Mouse (Mus musculus) limb, embryonic 11.5 days (tissue): ENCODE data around the gene Tbc1d10b. TPM values are rescaled to one million over a fixed set of nuclear protein-coding genes. Genes with fewer than 3 reads are reported as not detected.
"Not testable (repeated sequence)": the region's sequence is repeated elsewhere in the genome, so short reads cannot be mapped to it uniquely, and the experiment has no call there.

Experiments used
- ATAC-seq: fragments of 200-750 bp; cut with Nextera tagmentation; 2 replicates; pipeline ENCODE4 v1.8.0; 2017; ENCODE audit warnings: low read depth; ENCODE audit not compliant: insufficient number of reproducible peaks, low FRiP score, low TSS enrichment
- DNase-seq: peaks from one replicate; pipeline ENCODE4 v3.0.0-alpha.2; 2015; ENCODE audit warnings: low spot score
- H3K27ac ChIP-seq: fragments of 300-500 bp; sonication (generic); replicated peaks from 2 replicates; pipeline ENCODE4 v1.5.1; 2014; ENCODE audit warnings: low read depth, mild to moderate bottlenecking, low read length
- H3K27me3 ChIP-seq: fragments of 300-500 bp; sonication (generic); 2 replicates; pipeline ENCODE4 v1.6.1; 2014; ENCODE audit warnings: mild to moderate bottlenecking, low read length, mixed read lengths; ENCODE audit not compliant: control insufficient read depth, insufficient read depth
- H3K36me3 ChIP-seq: fragments of 300-500 bp; sonication (generic); 2 replicates; pipeline ENCODE4 v1.6.1; 2014; ENCODE audit warnings: mild to moderate bottlenecking, low read length, moderate library complexity, mixed read lengths; ENCODE audit not compliant: control insufficient read depth, insufficient read depth
- H3K4me1 ChIP-seq: fragments of 300-500 bp; sonication (generic); 2 replicates; pipeline ENCODE4 v1.6.1; 2014; ENCODE audit warnings: low read length, mixed read lengths; ENCODE audit not compliant: control insufficient read depth, insufficient read depth
- H3K4me2 ChIP-seq: fragments of 300-500 bp; sonication (generic); 2 replicates; pipeline ENCODE4 v1.6.1; 2014; ENCODE audit warnings: low read depth, mild to moderate bottlenecking, moderate library complexity; ENCODE audit not compliant: severe bottlenecking
- H3K4me3 ChIP-seq: fragments of 300-500 bp; sonication (generic); 2 replicates; pipeline ENCODE4 v1.5.1; 2014; ENCODE audit warnings: low read depth, low read length
- H3K9ac ChIP-seq: fragments of 300-500 bp; sonication (generic); 2 replicates; pipeline ENCODE4 v1.6.1; 2014; ENCODE audit warnings: mild to moderate bottlenecking, low read length
- H3K9me3 ChIP-seq: fragments of 300-500 bp; sonication (generic); 2 replicates; pipeline ENCODE4 v1.6.1; 2016; ENCODE audit warnings: low read length; ENCODE audit not compliant: control insufficient read depth
- WGBS: fragments of 180-500 bp; shearing (Covaris S2); extraction: QIAGEN DNeasy Blood & Tissue Kit; methylation state at CpG from one replicate; pipeline ENCODE4 v1.1.7; 2014; 5-methylcytosine and 5-hydroxymethylcytosine counted together
- polyA plus RNA-seq: library from polyadenylated mRNA; unstranded; fragments of >200 nt; fragmentation: Nextera tagmentation; extraction: Ambion mirVana; gene quantifications from 2 replicates; pipeline ENCODE4 v1.2.1, GENCODE M21; 2014

Gene Tbc1d10b
- polyA plus RNA-seq, 1 experiment from 2014 or later = 24.8 TPM

- no peaks in the 10 kb centered on the region for H3K9me3 ChIP-seq
- no peak overlapping the region for H3K27ac ChIP-seq
- peaks cover 6% of the 10 kb centered on the region; the same call in 1 of the 2 replicates for H3K36me3 ChIP-seq
- H3K9ac ChIP-seq = no peak overlapping the region
- H3K27me3 ChIP-seq = no peaks in the 10 kb centered on the region
- no peaks in the 10 kb centered on the region for H3K4me1 ChIP-seq
- ATAC-seq (no peak), DNase-seq (no peak)
- WGBS = 64% methylated on average over 9 of the region's 10 CpGs
- no peak overlapping the region for H3K4me2 ChIP-seq
- no peak overlapping the region for H3K4me3 ChIP-seq
Measured at GRCm38 (mm10) chr7:127187351-127187750, 20.9 kb downstream of the Tbc1d10b start.

- Histone ChIP-seq H3K27ac (no peak overlapping the region), H3K4me2 (no peak overlapping the region), H3K9me3 (no peaks in the 10 kb centered on the region), H3K36me3 (no peaks in the 10 kb centered on the region), H3K4me1 (no peaks in the 10 kb centered on the region), H3K4me3 (no peak overlapping the region), H3K9ac (no peak overlapping the region), H3K27me3 (no peaks in the 10 kb centered on the region)
- DNase-seq (no peak), ATAC-seq (no peak)
- WGBS = 68% methylated on average over 3 of the region's 3 CpGs
Measured at GRCm38 (mm10) chr7:127185601-127186000, 22.7 kb downstream of the Tbc1d10b start.

GRCm38 (mm10) chr7:127184720-127185119 lies 23.5 kb downstream of the Tbc1d10b start:
- DNase-seq = no peak
- Histone ChIP-seq H3K9ac (no peak overlapping the region), H3K27me3 (no peaks in the 10 kb centered on the region), H3K4me1 (no peaks in the 10 kb centered on the region), H3K4me2 (no peak overlapping the region), H3K27ac (no peak overlapping the region), H3K4me3 (no peak overlapping the region), H3K9me3 (no peaks in the 10 kb centered on the region), H3K36me3 (no peaks in the 10 kb centered on the region)
- 67% methylated on average over 1 of the region's 1 CpGs for WGBS
- ATAC-seq = no peak

GRCm38 (mm10) chr7:127183828-127184227 lies 24.4 kb downstream of the Tbc1d10b start:
- H3K4me1 ChIP-seq = no peaks in the 10 kb centered on the region
- H3K9ac ChIP-seq = no peak overlapping the region
- 73% methylated on average over 6 of the region's 6 CpGs for WGBS
- no peak overlapping the region for H3K4me3 ChIP-seq
- ATAC-seq = no peak
- no peaks in the 10 kb centered on the region for H3K9me3 ChIP-seq
- no peaks in the 10 kb centered on the region for H3K27me3 ChIP-seq
- H3K27ac ChIP-seq = no peak overlapping the region
- no peak for DNase-seq
- H3K36me3 ChIP-seq = no peaks in the 10 kb centered on the region
- no peak overlapping the region for H3K4me2 ChIP-seq

- Histone ChIP-seq H3K27ac (no peak overlapping the region), H3K27me3 (no peaks in the 10 kb centered on the region), H3K9me3 (no peaks in the 10 kb centered on the region), H3K36me3 (no peaks in the 10 kb centered on the region), H3K9ac (no peak overlapping the region), H3K4me1 (no peaks in the 10 kb centered on the region), H3K4me3 (no peak overlapping the region), H3K4me2 (no peak overlapping the region)
- DNase-seq = no peak
- WGBS = 81% methylated on average over 8 of the region's 8 CpGs
- ATAC-seq = no peak
Measured at GRCm38 (mm10) chr7:127183345-127183744, 24.9 kb downstream of the Tbc1d10b start.

GRCm38 (mm10) chr7:127181724-127182123 lies 26.5 kb downstream of the Tbc1d10b start:
- not testable (repeated sequence) for ATAC-seq, H3K4me2 ChIP-seq, H3K4me1 ChIP-seq, DNase-seq, H3K4me3 ChIP-seq, H3K27me3 ChIP-seq, H3K36me3 ChIP-seq, H3K9me3 ChIP-seq, H3K27ac ChIP-seq, H3K9ac ChIP-seq
- 33% methylated on average over 3 of the region's 3 CpGs for WGBS

GRCm38 (mm10) chr7:127180783-127181182 lies 27.5 kb downstream of the Tbc1d10b start:
- no peak for DNase-seq
- Histone ChIP-seq H3K27ac (no peak overlapping the region), H3K4me1 (no peaks in the 10 kb centered on the region), H3K27me3 (no peaks in the 10 kb centered on the region), H3K4me2 (no peak overlapping the region), H3K36me3 (no peaks in the 10 kb centered on the region), H3K4me3 (no peak overlapping the region), H3K9ac (no peak overlapping the region), H3K9me3 (no peaks in the 10 kb centered on the region)
- ATAC-seq = no peak
- 66% methylated on average over 2 of the region's 2 CpGs for WGBS

- H3K9ac ChIP-seq = no peak overlapping the region
- H3K27me3 ChIP-seq = no peaks in the 10 kb centered on the region
- no peak overlapping the region for H3K4me2 ChIP-seq
- no peaks in the 10 kb centered on the region for H3K9me3 ChIP-seq
- DNase-seq (no peak), ATAC-seq (no peak)
- WGBS = 72% methylated on average over 4 of the region's 4 CpGs
- H3K27ac ChIP-seq = no peak overlapping the region
- no peaks in the 10 kb centered on the region for H3K4me1 ChIP-seq
- no peaks in the 10 kb centered on the region for H3K36me3 ChIP-seq
- no peak overlapping the region for H3K4me3 ChIP-seq
Measured at GRCm38 (mm10) chr7:127176937-127177336, 31.3 kb downstream of the Tbc1d10b start.

- H3K9me3 ChIP-seq = no peaks in the 10 kb centered on the region
- H3K4me2 ChIP-seq = no peak overlapping the region
- no peak overlapping the region for H3K4me3 ChIP-seq
- H3K27me3 ChIP-seq = no peaks in the 10 kb centered on the region
- no peaks in the 10 kb centered on the region for H3K4me1 ChIP-seq
- DNase-seq (no peak), ATAC-seq (no peak)
- no peak overlapping the region for H3K27ac ChIP-seq
- no peak overlapping the region for H3K9ac ChIP-seq
- 84% methylated on average over 5 of the region's 5 CpGs for WGBS
- H3K36me3 ChIP-seq = no peaks in the 10 kb centered on the region
Measured at GRCm38 (mm10) chr7:127166501-127166900, 41.8 kb downstream of the Tbc1d10b start.
